Mouse (Mus musculus) CH12.LX (cell line): ENCODE measurements around the gene Ptprcap. TPM values are rescaled to one million over a fixed set of nuclear protein-coding genes. Genes with fewer than 3 reads are reported as not detected.

Source experiments
- DNase-seq: peaks from one replicate; pipeline ENCODE4 v3.0.0-alpha.2; 2013; ENCODE audit errors: extremely low read depth
- H3K27ac ChIP-seq: 2 replicates; pipeline ENCODE4 v1.5.1; 2012; ENCODE audit warnings: low read depth, mild to moderate bottlenecking, control low read depth, moderate library complexity; ENCODE audit not compliant: insufficient read depth
- H3K27me3 ChIP-seq: replicated peaks from 2 replicates; pipeline ENCODE3; 2012; ENCODE audit warnings: inconsistent platforms
- H3K36me3 ChIP-seq, 2 experiments: replicated peaks in 1 of 2; 2 replicates each; pipeline versions ENCODE3 to v1.6.1; 2012; ENCODE audit warnings: inconsistent platforms in 1 of 2, low read length in 1 of 2, mild to moderate bottlenecking in 1 of 2, mixed read lengths in 1 of 2, moderate library complexity in 1 of 2; ENCODE audit not compliant: control insufficient read depth in 1 of 2, insufficient read depth in 1 of 2
- H3K4me1 ChIP-seq, 2 experiments: 2 replicates each; pipeline ENCODE4 v1.6.1; 2012; ENCODE audit warnings: inconsistent platforms in 1 of 2, moderate library complexity in 1 of 2; ENCODE audit not compliant: insufficient read depth in 2 of 2, control insufficient read depth in 1 of 2
- H3K4me2 ChIP-seq: 2 replicates; pipeline ENCODE4 v1.6.1; 2012; ENCODE audit warnings: low read depth, mild to moderate bottlenecking, control low read depth; ENCODE audit not compliant: poor library complexity, insufficient read depth, severe bottlenecking
- H3K4me3 ChIP-seq, 3 experiments: fragments of 150-350 bp in 1 of 3; sonication (generic) in 1 of 3; replicated peaks in 1 of 3; 2 replicates each; pipeline versions ENCODE3 to v1.5.1; 2011 to 2012; ENCODE audit warnings: low read depth in 2 of 3, low read length in 2 of 3, mild to moderate bottlenecking in 2 of 3, moderate library complexity in 2 of 3, control low read depth in 1 of 3, improper control_type of control experiment in 1 of 3, inconsistent platforms in 1 of 3, mixed read lengths in 1 of 3; ENCODE audit not compliant: poor library complexity in 1 of 3
- H3K79me2 ChIP-seq: replicated peaks from 2 replicates; pipeline ENCODE4 v1.6.1; 2012; ENCODE audit warnings: mild to moderate bottlenecking, moderate library complexity; ENCODE audit not compliant: control insufficient read depth, poor library complexity, insufficient read depth, severe bottlenecking; ENCODE audit errors: extremely low read depth
- H3K9ac ChIP-seq: 2 replicates; pipeline ENCODE4 v1.6.1; 2012; ENCODE audit warnings: low read depth, mild to moderate bottlenecking, control low read depth, moderate library complexity; ENCODE audit not compliant: insufficient read depth
- H3K9me3 ChIP-seq: replicated peaks from 2 replicates; pipeline ENCODE3; 2012; ENCODE audit warnings: low read length, inconsistent platforms, mixed read lengths
- BHLHE40 ChIP-seq: IDR thresholded peaks from 2 replicates; pipeline ENCODE4 v1.6.1; 2011; ENCODE audit warnings: mild to moderate bottlenecking, low read depth, low read length, improper control_type of control experiment
- CHD1 ChIP-seq: IDR thresholded peaks from 2 replicates; pipeline ENCODE4 v1.6.1; 2012; ENCODE audit warnings: low read depth, low read length, improper control_type of control experiment, inconsistent platforms
- CHD2 ChIP-seq: IDR thresholded peaks from 2 replicates; pipeline ENCODE4 v1.6.1; 2011; ENCODE audit warnings: low read length, improper control_type of control experiment
- CTCF ChIP-seq, 2 experiments: IDR thresholded peaks in 1 of 2; conservative IDR thresholded peaks in 1 of 2; 2 replicates each; pipeline ENCODE4 v1.5.1; 2011 to 2012; ENCODE audit warnings: low read depth in 2 of 2, low read length in 2 of 2, improper control_type of control experiment in 1 of 2, inconsistent platforms in 1 of 2, mild to moderate bottlenecking in 1 of 2, moderate library complexity in 1 of 2
- E2F4 ChIP-seq: IDR thresholded peaks from 2 replicates; pipeline ENCODE4 v1.6.1; 2011; ENCODE audit warnings: low read depth, low read length, improper control_type of control experiment; ENCODE audit not compliant: insufficient replicate concordance
- EP300 ChIP-seq: IDR thresholded peaks from 2 replicates; pipeline ENCODE4 v1.6.1; 2011; ENCODE audit warnings: low read length, improper control_type of control experiment
- HCFC1 ChIP-seq: IDR thresholded peaks from 2 replicates; pipeline ENCODE4 v1.6.1; 2012; ENCODE audit warnings: low read depth, mild to moderate bottlenecking, inconsistent platforms, low read length, improper control_type of control experiment
- JUN ChIP-seq: IDR thresholded peaks from 2 replicates; pipeline ENCODE4 v1.6.1; 2011; ENCODE audit warnings: low read depth, mild to moderate bottlenecking, low read length, improper control_type of control experiment, moderate library complexity; ENCODE audit not compliant: insufficient read depth
- JUND ChIP-seq: conservative IDR thresholded peaks from 2 replicates; pipeline ENCODE4 v1.6.1; 2011; ENCODE audit warnings: low read depth, low read length, improper control_type of control experiment
- KAT2A ChIP-seq: IDR thresholded peaks from 2 replicates; pipeline ENCODE4 v1.6.1; 2012; ENCODE audit warnings: low read length, improper control_type of control experiment, inconsistent platforms; ENCODE audit not compliant: insufficient replicate concordance
- MAFK ChIP-seq: IDR thresholded peaks from 2 replicates; pipeline ENCODE4 v1.6.1; 2011; ENCODE audit warnings: low read length, improper control_type of control experiment; ENCODE audit not compliant: insufficient replicate concordance
- MAX ChIP-seq: IDR thresholded peaks from 2 replicates; pipeline ENCODE4 v1.6.1; 2011; ENCODE audit warnings: low read length, improper control_type of control experiment
- MAZ ChIP-seq: IDR thresholded peaks from 2 replicates; pipeline ENCODE4 v1.6.1; 2012; ENCODE audit warnings: low read depth, mild to moderate bottlenecking, inconsistent platforms, low read length, improper control_type of control experiment, moderate library complexity
- MEF2A ChIP-seq: IDR thresholded peaks from 2 replicates; pipeline ENCODE4 v1.6.1; 2014; ENCODE audit warnings: low read depth, mild to moderate bottlenecking, inconsistent platforms, low read length, improper control_type of control experiment, borderline replicate concordance
- MXI1 ChIP-seq: IDR thresholded peaks from 2 replicates; pipeline ENCODE4 v1.6.1; 2011; ENCODE audit warnings: mild to moderate bottlenecking, low read depth, low read length, improper control_type of control experiment
- MYC ChIP-seq: IDR thresholded peaks from 2 replicates; pipeline ENCODE4 v1.6.1; 2011; ENCODE audit warnings: low read depth, mild to moderate bottlenecking, improper control_type of control experiment, low read length
- NRF1 ChIP-seq: IDR thresholded peaks from 2 replicates; pipeline ENCODE4 v1.6.1; 2014; ENCODE audit warnings: low read depth, mild to moderate bottlenecking, inconsistent platforms, low read length, improper control_type of control experiment, moderate library complexity
- POLR2A ChIP-seq: IDR thresholded peaks from 2 replicates; pipeline ENCODE4 v1.6.1; 2011; ENCODE audit warnings: low read depth, mild to moderate bottlenecking, improper control_type of control experiment, low read length
- RAD21 ChIP-seq: IDR thresholded peaks from 2 replicates; pipeline ENCODE4 v1.6.1; 2011; ENCODE audit warnings: low read depth, mild to moderate bottlenecking, low read length, improper control_type of control experiment, moderate library complexity
- RCOR1 ChIP-seq: conservative IDR thresholded peaks from 2 replicates; pipeline ENCODE4 v1.6.1; 2012; ENCODE audit warnings: low read depth, mild to moderate bottlenecking, inconsistent platforms, low read length, improper control_type of control experiment
- SIN3A ChIP-seq: IDR thresholded peaks from 2 replicates; pipeline ENCODE4 v1.6.1; 2012; ENCODE audit warnings: low read length, improper control_type of control experiment, inconsistent platforms
- SMC3 ChIP-seq: IDR thresholded peaks from 2 replicates; pipeline ENCODE4 v1.6.1; 2011; ENCODE audit warnings: low read depth, low read length, improper control_type of control experiment
- TBP ChIP-seq: conservative IDR thresholded peaks from 2 replicates; pipeline ENCODE4 v1.6.1; 2011; ENCODE audit warnings: low read depth, low read length, improper control_type of control experiment
- TCF12 ChIP-seq: IDR thresholded peaks from 2 replicates; pipeline ENCODE4 v1.6.1; 2014; ENCODE audit warnings: low read depth, mild to moderate bottlenecking, inconsistent platforms, low read length, improper control_type of control experiment
- UBTF ChIP-seq: IDR thresholded peaks from 2 replicates; pipeline ENCODE4 v1.6.1; 2012; ENCODE audit warnings: low read depth, mild to moderate bottlenecking, inconsistent platforms, low read length, improper control_type of control experiment, moderate library complexity
- USF1 ChIP-seq: IDR thresholded peaks from 2 replicates; pipeline ENCODE4 v1.6.1; 2014; ENCODE audit warnings: low read depth, mild to moderate bottlenecking, inconsistent platforms, low read length, improper control_type of control experiment
- USF2 ChIP-seq: conservative IDR thresholded peaks from 2 replicates; pipeline ENCODE4 v1.6.1; 2011; ENCODE audit warnings: low read depth, low read length, improper control_type of control experiment
- ZC3H11A ChIP-seq: IDR thresholded peaks from 2 replicates; pipeline ENCODE4 v1.6.1; 2012; ENCODE audit warnings: low read depth, mild to moderate bottlenecking, inconsistent platforms, low read length, improper control_type of control experiment
- ZKSCAN1 ChIP-seq: IDR thresholded peaks from 2 replicates; pipeline ENCODE4 v1.6.1; 2012; ENCODE audit warnings: low read depth, inconsistent platforms, low read length, improper control_type of control experiment, borderline replicate concordance
- dilution Hi-C: fragments of 300-500 bp; cut with MboI; formaldehyde crosslinking; loops from 2 replicates; pipeline ENCODE4 v1.14.3; 2020; ENCODE audit warnings: low sequenced_read_pairs; ENCODE audit not compliant: extremely low pct_unique_long_range_greater_than_20kb, extremely low pct_ligation_motif_present
- in situ Hi-C: fragments of 300-500 bp; cut with MboI; formaldehyde crosslinking; loops from 3 replicates; pipeline ENCODE4 v1.14.3; 2019; ENCODE audit warnings: low sequenced_read_pairs, low pct_ligation_motif_present, low pct_unique_long_range_greater_than_20kb, mixed read lengths
- polyA plus RNA-seq: library from polyadenylated mRNA; unstranded; fragments of >175 nt; gene quantifications from 2 replicates; pipeline ENCODE4 v1.2.1, GENCODE M21; 2012; ENCODE audit warnings: low read depth; ENCODE audit not compliant: insufficient read length
- total RNA-seq, 2 experiments: library from RNA; depleted of rRNA; stranded (reverse); fragments of 300-350 nt in 1 of 2; fragments of >200 nt in 1 of 2; gene quantifications; 2 replicates each; pipeline ENCODE4 v1.2.3; 2012 to 2014

Gene Ptprcap
- total and polyA plus RNA-seq, 3 experiments = 343 to 447 (median 438) TPM

DNA sequence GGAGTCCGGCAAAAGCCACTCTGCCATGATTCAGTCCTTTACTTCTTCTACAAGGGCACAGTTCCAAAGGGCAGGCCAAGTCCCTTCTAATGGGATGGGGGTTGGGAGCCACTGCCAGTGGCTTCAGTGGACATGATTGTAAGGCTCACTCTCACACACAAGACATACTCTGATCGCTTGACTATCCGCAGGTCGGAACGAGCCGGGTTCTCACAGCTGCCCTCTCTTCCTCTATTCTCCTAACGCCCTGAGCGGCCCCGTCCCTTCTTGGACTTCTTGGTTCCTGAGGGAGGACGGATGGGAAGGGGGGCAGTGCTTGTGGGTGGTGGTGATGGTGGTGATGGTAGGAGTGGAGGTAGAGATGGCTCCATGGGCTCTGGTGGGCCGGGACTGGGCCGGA, 3.4 kb downstream of the Ptprcap start (continued):
- TF ChIP-seq MEF2A = no peak

DNA sequence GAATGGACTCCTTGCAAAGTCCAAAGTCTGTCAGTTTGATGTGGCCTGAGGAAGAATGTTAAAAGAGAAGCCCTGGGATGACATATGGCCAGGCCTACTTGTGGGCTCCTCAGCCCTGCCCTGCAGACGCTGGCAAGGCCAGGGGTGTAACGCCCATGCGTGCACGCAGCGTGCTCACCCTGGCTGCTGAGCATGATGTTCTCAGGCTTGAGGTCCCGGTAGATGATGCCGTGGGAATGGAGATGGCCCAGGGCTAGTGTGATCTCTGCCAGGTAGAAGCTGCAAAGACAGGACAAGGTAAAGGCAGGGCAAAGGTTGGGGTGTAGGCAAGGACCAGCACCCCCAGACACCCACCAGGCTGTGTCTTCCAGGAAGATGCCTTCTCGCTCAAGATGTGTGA, 5.6 kb downstream of the Ptprcap start:
- Histone ChIP-seq H3K4me1 (peaks cover 23 to 49% of the 10 kb centered on the region in 2 experiments), H3K27ac (no peak overlapping the region), H3K9ac (no peak overlapping the region), H3K4me3 (no peak overlapping the region), H3K79me2 (peaks cover 29% of the 10 kb centered on the region), H3K27me3 (no peaks in the 10 kb centered on the region), H3K4me2 (no peak overlapping the region), H3K36me3 (peaks cover 52 to 64% of the 10 kb centered on the region in 2 experiments), H3K9me3 (no peaks in the 10 kb centered on the region)
- dilution Hi-C loops (no loop called here), in situ Hi-C loops (no loop called here)
- no peak for DNase-seq
- TF ChIP-seq ZC3H11A (no peak), KAT2A (no peak), CHD1 (no peak), NRF1 (no peak), RCOR1 (no peak), TBP (no peak), MAZ (no peak), TCF12 (no peak), HCFC1 (no peak), CHD2 (no peak), USF2 (no peak), USF1 (no peak), SIN3A (no peak), MAX (no peak), BHLHE40 (no peak)

DNA sequence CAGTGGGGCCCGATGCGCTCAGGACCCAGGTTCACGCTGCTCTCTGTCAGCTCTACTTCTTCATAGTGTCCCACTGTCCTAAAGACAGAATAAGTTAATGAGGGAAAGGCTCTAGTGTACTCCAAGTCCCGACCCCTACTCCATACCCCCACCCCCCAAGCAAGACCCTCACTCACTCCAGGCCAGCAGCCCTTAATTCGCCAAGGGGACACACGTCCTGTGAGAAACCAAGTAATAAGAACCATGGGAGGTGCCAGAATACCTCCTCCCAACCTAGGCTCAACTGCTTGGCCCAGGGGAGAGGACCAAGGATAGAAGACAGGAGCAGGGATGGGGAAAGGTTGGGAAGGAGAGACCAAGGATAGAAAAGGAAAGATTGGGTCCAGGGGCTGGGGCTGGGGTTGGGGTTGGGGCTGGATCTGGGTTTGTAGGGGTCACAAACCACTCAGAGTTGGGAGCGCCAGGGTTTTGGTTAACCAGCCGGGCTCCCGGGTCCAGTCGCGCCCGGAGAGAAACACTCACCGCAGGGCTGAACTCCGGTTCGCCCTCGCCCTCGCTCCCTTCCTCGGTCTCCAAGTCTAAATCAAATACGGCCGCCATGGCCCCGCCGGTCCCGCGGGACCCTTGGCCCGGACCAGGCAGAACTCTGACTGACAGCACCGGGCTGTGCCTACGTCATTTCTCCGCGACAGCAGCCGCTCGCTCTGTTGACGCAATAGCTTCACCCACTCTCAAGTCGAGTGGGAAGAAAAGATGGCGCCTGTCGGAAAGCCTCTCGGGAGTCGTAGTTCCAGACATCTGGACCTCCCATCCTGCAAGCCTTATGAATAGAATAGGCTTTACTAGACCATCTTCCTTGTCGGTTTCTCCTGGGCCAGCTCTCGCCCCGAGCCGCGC, 9.5 kb downstream of the Ptprcap start, which contains the start of gene Rps6kb2:
Gene Rps6kb2, minus strand, starts transcription at position 709 of the 897 bp plus-strand sequence.
- peaks cover 9 to 40% of the 10 kb centered on the region in 2 experiments for H3K4me1 ChIP-seq
- no peak within 1 kb of the TSS; the same call in 1 of the 2 replicates for H3K27ac ChIP-seq
- peaks cover 33 to 54% of the 10 kb centered on the region in 2 experiments for H3K36me3 ChIP-seq
- TF ChIP-seq JUN (no peak), UBTF (no peak), TCF12 (peak; percentile 79), SMC3 (no peak), NRF1 (peak; percentile 61), CHD2 (no peak), RAD21 (no peak), MAFK (no peak), KAT2A (peak; percentile 96; the same call in 1 of the 2 replicates), EP300 (no peak), E2F4 (no peak), MXI1 (no peak), MEF2A (peak; percentile 72), ZKSCAN1 (no peak), MYC (0 out of 2 replicates have a peak, but pooled peaks have one; percentile 17), RCOR1 (no peak), POLR2A (peak; percentile 74), CTCF (conservative IDR thresholded peaks at IDR 0.05 in 1 of 2, IDR thresholded peaks at IDR 0.05 in 1 of 2; ENCODE audit: low read depth in 2 of 2, low read length in 2 of 2) (no peak), JUND (peak; percentile 32; the same call in 1 of the 2 replicates), MAX (peak; percentile 61; the same call in 1 of the 2 replicates), BHLHE40 (no peak)

More for the DNA sequence above, 9.5 kb downstream of the Ptprcap start, which contains the start of gene Rps6kb2:
- H3K9me3 ChIP-seq = no peaks in the 10 kb centered on the region
- no peaks in the 10 kb centered on the region for H3K27me3 ChIP-seq
- H3K79me2 ChIP-seq = peaks cover 10% of the 10 kb centered on the region
- in situ Hi-C loops = no loop called here
- H3K4me2 ChIP-seq = peak within 1 kb of the TSS; percentile 92
- peak within 1 kb of the TSS; percentile 56 to 71 (median 67) for H3K4me3 ChIP-seq
- peak within 1 kb of the TSS; percentile 95 for H3K9ac ChIP-seq
- dilution Hi-C loops = no loop called here
- DNase-seq = peak; percentile 97
